Mouse (Mus musculus): ENCODE measurements around the gene Tns1. TPM values are rescaled to one million over a fixed set of nuclear protein-coding genes. Genes with fewer than 3 reads are reported as not detected.

Tns1 gene
- total RNA-seq, 1 experiment from 2014 or later = 7.6 TPM

DNA sequence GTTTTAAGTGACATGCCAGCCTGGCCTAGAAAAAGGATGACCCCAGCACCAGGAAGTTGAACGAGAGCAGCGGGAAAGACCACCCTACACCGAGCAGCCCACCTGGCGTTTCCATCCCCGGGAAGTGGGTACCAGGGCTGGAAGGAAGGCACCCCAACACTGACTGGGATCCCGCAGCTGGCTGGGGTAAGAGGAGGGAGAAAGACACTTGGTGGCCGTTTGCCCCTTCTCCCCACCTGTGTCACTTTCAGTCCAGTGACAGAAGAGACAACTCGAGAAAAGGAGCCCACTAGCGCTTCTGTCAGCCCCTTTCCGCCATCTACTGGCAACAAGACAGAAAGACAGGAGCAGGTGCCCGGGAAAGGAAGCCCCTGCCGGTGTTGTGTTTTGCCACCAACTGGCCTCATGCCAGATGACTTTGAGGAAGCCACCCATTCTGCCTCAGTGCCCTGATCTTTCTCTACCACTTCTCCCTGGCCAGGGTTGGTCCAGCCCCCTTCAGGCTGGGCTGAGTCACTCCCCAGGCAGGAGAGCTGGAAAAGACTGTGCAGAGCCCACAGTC is 823 bp upstream of the Tns1 start, which contains the start of gene Rufy4:
Rufy4 (plus strand) TSS at position 551 of the 562 bp plus-strand sequence.
- ATAC-seq (ENCODE audit: extremely low read depth, insufficient number of reproducible peaks, low FRiP score, poor library complexity, severe bottlenecking) = peak; percentile 83

DNA sequence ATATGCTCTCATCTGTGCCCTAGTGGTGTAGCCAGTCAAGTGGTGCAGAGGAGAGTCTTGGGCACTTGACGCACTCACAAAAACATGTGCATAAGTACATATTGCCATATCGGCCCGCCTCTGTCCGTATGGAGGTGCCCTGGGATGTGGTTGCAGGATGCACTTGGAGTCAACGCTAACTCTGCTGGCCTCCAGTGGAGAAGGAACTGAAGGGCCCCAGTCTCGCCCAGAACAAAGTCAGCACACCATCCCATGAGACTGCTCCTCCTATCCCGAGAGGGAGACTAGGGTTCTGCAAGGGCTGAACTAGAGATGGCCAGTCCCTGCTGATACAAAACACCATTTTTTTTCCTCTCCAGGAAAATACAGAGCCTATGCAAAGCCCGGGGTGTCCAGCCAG is 1.0 kb downstream of the Tns1 start:
- ATAC-seq (ENCODE audit: extremely low read depth, insufficient number of reproducible peaks, low FRiP score, poor library complexity, severe bottlenecking) = no peak

DNA sequence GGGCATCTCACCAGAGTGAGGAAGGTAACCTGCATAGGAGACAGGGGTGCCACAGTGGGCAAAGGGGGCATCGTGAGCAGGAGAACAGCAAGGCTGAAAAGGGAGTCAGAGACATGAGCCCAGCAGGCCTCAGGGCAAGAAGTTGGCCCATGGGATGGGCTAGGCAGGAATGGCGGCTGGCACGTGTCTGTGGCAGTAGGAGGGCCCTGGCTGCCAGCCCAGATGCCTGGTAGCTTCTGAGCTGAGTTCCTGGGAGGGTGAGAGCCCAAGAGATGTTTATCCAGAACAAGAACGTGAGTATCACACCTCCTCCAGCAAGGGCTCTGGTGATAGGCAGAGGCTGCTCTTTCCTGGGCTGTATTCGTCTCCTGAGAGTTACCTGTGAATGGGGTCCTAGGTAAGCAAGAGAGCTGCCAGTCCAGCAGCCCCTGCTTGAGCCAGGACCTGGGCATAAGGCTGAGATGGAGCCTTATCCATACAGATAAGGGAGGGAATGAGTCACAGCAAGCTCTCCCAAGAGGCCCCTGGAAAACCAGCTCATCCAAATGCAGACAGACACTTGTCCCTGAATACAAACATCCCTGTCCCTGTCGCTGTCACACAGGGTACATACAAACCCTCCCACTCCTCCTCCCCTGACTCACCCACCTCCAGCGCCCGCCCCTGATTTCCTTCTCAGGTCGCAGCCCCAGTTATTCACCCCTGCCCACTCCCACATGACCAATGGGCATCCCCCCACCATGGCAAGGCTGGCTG is 2.2 kb downstream of the Tns1 start:
- ATAC-seq (ENCODE audit: extremely low read depth, insufficient number of reproducible peaks, low FRiP score, poor library complexity, severe bottlenecking) = no peak

DNA sequence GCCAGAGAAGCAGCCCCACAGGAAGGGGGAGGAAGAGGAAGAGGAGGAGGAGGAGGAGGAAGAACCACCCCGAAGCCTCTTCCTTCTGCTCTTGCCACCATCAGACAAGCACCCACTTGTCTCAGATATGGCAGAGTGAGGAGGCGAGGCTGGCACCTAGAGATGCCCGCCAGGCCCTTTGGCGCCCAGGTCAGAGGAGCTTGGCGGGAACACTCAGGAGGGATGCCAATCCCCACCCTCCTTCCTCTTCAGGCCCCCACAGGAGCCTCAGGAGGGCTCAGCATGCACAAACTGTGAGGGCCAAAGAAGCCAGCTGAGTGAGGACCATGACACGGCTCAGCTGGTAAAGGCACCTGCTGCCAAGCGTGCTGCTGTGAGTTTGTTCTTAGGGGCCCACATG is 3.1 kb downstream of the Tns1 start:
- ATAC-seq (ENCODE audit: extremely low read depth, insufficient number of reproducible peaks, low FRiP score, poor library complexity, severe bottlenecking) = no peak

DNA sequence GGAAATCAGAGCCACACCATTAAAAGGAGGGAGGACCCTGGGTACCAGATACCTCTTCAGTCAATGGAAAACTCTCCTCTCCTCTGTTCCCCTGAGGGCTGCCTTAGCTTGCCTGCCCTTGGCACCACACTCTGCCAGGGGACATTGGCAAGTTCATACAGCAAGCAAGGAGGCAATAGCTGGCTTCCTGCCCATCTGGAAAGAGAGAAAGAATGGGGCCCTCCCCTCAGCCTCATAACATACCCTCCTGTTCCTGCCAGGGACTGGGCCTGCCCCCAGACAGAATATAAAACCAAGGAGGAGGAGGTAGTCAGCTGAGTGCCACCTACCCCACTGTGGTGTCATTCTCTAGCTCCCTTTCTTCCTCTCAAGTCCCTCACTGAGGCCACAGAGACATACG is 5.1 kb downstream of the Tns1 start:
- no peak for ATAC-seq (ENCODE audit: extremely low read depth, insufficient number of reproducible peaks, low FRiP score, poor library complexity, severe bottlenecking)

DNA sequence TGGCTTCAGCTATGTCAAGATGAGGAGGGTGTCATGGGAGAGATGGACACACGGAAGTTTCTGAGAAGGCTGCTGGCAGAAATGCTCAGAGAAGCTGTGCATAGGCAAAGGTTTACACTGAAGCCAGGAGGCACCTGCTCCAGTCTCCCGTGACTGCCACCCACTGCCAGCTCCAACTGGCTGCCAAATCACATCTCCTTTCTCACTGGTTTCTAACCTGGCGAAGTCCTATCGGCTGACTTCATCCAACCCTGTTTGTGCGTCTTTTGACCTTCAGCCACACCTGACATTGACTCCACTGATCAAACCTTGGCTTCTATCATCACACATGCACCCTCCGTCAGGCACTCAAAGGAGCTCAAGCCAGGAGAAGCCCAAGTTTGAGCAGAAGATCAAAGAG is 6.4 kb downstream of the Tns1 start:
- ATAC-seq (ENCODE audit: extremely low read depth, insufficient number of reproducible peaks, low FRiP score, poor library complexity, severe bottlenecking) = no peak

DNA sequence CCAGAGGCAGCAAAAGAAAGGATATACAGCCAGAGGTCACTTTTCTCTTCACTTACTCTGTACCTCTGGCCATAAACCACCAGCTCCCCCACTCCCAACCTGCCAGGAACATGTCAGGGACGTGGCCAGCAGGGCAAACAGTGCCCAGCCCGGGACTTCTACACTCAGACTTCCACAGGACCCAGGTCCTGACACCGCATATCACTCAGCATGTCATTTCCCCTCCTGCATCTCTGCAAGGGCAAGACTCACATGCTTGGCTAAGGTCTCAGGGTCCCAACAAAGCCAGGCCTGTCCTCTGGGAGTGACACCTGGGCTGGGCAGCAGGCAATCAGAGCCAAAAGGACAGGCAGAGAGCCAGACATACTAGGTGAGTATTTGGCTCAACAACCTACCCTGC is 11.2 kb downstream of the Tns1 start:
- no peak for ATAC-seq (ENCODE audit: extremely low read depth, insufficient number of reproducible peaks, low FRiP score, poor library complexity, severe bottlenecking)

DNA sequence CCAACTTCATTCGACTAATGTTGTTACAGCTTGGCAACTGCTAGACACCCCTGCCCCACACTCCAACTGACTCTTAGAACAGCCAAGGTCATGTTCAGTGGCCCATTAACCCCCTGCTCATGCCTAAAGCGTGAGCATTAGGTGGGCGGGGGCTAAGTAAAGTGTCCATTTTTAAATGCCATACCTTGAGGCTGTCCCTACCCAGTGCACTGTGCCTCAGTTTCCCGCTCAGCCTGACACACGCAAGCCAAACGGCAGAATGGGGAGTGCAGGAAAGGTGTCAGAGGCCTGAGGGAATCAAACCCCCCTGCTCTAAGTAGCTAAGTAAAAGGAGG is 12.6 kb downstream of the Tns1 start:
- no peak for ATAC-seq (ENCODE audit: extremely low read depth, insufficient number of reproducible peaks, low FRiP score, poor library complexity, severe bottlenecking)

DNA sequence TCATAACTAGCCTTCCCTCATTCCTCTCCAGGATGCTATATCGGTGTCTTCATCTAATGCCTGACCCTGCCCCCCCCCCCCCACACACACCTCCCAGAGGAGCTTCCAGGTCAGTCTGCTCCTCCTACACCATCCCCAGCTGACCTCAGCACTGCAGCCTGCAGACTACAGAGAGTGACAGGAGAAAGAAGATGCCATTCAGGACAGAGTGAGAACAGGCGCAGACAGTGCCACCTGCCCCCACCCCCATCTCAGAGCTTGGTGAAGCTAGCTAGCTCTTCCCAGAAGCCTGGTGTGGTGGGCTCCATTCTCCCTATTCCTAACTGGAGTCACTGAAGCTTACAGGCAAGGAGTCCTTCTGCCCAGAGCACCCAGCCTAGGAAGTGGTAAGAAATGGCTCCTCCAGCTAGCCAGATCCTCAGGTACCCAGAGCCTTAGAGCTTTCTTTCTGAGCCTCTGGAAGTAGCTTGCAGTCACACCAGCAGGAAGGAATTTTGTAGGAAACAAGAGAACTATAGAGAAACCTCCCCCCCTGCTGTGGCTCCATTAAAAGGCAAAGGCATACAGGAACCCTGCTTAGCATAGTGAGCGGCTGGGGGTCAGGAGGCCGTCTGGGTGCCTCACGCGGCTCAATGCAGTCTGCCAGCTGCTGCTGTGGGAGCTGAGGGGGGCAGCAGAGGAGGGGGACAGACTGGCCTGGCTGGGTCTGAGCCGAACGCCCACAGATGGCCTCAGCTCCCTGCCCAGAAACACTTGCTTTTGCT is 13.1 kb downstream of the Tns1 start:
- ATAC-seq (ENCODE audit: extremely low read depth, insufficient number of reproducible peaks, low FRiP score, poor library complexity, severe bottlenecking) = no peak

DNA sequence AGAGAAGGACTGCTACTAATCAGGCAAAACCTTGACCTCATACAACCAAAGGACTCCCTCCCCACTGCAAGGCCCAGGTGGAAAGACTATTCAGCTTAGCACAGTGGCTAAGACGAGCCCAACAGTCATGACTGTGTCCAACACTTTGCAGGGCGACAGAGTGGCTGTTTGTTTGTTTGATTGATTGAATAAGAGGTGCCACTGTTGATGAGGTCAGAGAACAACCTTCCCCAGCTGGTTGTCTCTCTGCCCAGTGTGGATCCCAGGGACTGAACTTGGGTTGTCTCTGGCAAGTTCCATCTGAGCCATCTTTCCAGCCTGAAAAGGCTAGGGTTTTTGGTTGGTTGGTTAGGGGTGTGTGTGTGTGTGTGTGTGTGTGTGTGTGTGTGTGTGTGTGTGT is 14.6 kb downstream of the Tns1 start:
- no peak for ATAC-seq (ENCODE audit: extremely low read depth, insufficient number of reproducible peaks, low FRiP score, poor library complexity, severe bottlenecking)

DNA sequence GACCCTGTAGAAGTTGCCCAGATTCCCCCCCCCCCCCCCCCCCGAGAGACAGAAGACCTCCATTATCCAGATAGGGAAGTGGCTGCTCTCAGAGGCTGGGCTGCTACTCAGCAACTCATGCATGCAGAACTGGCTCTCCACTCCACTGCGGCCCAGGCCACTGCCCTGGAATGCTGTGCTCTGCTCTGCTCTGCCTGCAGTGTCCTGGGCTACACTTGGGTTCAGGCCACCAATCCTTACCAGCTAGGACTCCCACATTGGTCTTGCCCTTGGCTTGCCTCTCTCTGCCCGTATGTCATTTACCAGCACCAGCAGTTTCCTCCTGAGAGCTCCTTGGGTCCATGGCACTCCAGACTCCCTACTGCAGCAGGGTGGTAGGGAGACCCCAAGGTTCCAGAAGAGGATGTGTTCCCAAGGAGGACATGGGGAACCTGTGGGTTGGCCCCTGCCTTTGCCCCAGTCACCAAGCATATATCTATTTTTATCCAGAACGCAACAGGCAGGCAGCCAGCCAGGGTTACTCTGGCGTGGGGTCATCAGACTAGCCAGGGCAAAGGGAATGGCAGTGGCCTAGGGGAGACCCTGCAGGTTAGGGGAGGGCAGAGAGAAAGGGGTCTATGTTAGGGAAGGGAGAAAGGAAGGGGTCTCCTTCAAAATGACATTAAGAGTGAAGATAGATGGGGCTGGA is 16.2 kb downstream of the Tns1 start:
- ATAC-seq (ENCODE audit: extremely low read depth, insufficient number of reproducible peaks, low FRiP score, poor library complexity, severe bottlenecking) = no peak

DNA sequence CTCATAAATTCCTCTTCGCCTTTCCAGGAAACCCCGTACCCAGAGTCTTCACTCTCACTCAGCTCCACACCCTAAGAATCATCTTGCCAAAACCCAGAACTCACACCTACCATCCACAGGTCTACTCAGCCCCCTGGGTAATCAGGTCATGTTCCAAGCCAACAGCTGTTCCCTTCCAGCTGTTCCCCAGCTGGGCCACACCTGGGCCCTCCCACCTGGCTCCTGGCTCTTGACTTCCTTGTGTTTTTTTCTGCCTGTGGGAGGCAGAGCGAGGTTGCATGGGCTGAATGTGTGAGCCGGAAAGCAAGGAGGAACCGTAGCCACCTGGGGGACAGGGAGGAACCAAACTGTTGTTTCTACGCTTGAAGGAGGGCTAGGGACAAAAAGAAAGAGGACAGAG is 18.0 kb downstream of the Tns1 start:
- ATAC-seq (ENCODE audit: extremely low read depth, insufficient number of reproducible peaks, low FRiP score, poor library complexity, severe bottlenecking) = no peak

DNA sequence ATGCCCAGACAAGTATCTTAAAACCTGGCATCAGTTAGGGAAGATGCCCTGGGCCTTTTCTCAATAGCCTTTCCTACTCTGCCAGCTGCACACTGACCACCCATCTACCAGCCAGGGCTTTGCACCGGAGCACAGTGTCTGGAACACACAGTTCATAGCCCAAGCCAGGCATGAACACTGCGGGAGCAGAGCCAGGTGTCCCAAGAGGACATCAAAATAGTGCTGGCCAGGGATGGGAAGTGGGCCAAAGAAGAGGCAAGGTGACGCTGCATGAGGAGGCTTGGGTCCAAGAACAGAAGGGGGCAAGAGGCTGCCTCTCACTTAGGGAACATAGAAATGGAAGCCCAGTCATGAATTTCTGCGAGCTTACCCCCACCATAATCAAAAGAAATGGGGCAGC is 18.6 kb downstream of the Tns1 start:
- no peak for ATAC-seq (ENCODE audit: extremely low read depth, insufficient number of reproducible peaks, low FRiP score, poor library complexity, severe bottlenecking)

DNA sequence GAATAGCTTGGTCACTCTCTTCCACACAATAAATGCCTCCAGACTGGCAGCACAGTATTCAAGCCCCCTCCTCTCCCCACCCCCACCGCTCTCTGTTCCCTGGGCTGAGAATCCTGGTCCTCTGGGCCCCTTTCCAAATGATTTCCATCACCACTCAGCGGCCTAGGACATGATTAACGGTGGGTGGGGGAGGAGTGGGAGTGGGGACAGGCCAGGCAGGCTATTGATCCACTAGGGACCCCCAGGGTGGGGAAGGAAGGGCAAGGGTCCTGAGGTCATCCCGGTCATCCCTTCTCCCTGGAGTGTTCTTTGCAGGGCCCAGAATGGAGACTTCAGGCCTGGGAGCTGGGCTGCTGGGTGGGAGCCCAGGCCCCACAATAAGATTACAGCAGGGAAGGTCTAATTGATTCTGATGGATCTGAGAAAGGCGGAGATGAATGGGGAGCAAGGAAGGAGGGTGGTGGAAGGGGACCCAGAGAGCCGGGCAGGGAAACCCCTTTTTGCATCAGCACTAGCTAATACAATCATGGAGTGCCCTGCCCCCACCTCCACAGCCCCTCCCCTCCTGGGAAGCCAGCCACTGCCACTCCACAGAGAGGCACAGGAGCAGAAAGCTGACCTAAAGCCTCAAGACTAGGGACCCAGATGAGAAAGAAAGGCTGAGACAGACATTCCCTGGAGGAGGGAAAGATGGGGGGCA is 20.4 kb downstream of the Tns1 start:
- ATAC-seq (ENCODE audit: extremely low read depth, insufficient number of reproducible peaks, low FRiP score, poor library complexity, severe bottlenecking) = no peak

DNA sequence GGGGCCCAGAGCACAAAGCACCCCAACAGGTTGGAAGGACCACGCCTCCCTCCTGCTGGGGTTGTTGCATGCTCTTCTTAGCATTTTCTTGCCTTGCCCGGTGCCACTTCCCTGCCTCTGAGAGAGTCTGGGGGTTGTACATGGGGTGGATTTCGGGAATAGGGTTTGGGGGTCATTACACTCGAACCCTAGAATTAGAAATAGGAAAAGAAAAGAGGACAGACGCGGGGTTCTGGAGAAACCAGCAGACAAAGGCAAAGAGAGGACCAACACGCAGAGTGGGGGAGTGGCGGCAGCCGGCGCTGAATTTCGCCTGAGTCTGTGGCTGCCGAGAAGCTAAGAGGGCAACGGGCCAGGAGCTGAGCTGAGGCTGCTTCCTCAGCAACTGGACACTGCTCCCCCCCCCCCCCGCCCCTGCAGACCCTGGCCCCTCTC is 25.2 kb downstream of the Tns1 start:
- ATAC-seq (ENCODE audit: extremely low read depth, insufficient number of reproducible peaks, low FRiP score, poor library complexity, severe bottlenecking) = no peak

DNA sequence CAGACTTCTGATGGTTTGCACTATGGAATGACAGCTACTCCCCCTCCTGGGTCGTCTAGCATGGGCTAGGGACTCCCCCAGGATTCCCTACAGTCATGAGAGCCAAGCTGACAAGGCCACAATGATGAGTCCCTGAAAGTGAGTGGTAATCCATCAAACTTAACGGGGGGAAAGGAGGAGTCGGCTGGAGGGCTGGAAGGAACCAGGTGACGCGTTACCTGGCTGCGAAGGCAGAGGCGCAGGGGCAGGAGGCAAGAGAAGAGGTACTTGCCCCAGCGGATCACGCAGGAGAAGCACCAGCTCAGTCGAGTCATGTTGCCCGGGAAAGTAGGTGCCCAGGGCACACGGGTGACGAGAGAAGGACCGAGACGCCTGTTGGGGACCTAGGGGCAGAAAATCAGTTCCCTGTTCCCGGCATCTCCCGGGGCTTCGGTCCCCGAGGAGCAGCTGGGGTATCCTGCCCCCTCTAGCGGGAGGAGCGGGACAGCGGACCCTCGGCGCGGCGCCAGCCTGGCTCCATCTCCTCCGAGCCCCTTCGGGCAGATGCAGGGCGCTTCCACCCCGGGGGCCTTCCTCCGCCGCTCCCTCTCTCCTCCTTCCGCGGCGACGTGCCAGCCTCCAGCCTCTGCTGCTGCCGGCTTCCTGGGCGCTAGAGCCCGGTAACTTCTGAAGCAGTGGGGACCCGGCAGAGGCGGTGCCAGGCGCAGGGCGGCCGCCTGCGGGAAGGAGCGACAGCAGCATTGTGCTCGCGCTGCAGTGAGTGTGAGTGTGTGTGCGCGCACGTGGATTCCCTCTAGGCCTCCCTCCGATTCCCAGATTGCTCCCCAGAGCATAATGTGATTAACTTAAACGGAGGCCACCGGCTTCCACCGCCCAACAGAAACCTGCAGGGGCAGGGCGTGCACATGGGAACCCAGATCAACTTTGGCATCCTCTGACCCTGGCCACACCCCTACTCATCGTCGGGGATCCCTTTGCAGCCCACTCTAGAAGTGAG is 25.9 kb downstream of the Tns1 start:
- no peak for ATAC-seq (ENCODE audit: extremely low read depth, insufficient number of reproducible peaks, low FRiP score, poor library complexity, severe bottlenecking)

DNA sequence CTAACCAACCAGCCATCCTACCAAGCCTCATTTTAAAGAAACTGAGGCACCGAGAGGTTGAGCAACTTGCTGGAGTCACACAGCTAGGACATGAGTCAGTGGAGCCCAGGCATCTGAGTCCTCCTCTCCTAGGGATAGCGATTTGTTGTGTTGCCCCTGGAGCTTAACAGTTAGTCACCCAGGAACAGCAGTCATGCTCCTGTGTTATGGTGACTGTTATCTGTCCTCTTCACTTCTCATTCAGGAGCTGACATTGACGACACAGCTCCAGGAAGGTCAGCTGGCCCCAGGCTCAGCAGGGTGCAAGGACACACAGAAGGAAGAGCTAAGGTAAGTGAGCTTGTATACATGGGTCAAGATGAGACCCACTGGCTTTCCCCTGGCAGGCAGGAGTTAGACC is 28.5 kb downstream of the Tns1 start:
- ATAC-seq (ENCODE audit: extremely low read depth, insufficient number of reproducible peaks, low FRiP score, poor library complexity, severe bottlenecking) = no peak

DNA sequence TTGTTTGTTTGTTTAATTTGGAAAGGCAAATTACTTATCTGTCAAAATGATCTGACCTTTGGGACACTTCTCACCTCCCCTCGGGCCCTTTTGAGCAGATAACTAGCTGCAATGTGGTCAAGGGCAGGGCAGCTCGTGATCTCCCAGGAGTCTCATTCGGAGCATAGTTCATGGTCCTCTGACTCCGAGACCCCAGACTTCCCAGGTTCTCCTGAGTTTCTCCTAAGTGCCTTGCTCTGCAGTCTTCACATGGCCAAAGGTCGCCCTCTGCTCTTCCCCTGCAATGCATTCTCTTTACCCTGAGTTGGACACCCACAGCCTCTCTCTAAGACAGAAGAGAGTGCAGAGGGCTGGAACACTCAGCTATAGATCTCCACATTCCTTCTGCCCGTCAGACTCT is 29.0 kb downstream of the Tns1 start:
- ATAC-seq (ENCODE audit: extremely low read depth, insufficient number of reproducible peaks, low FRiP score, poor library complexity, severe bottlenecking) = no peak
